ENCODE assay signal across 10 mouse cellular contexts in the genomic region with DNA sequence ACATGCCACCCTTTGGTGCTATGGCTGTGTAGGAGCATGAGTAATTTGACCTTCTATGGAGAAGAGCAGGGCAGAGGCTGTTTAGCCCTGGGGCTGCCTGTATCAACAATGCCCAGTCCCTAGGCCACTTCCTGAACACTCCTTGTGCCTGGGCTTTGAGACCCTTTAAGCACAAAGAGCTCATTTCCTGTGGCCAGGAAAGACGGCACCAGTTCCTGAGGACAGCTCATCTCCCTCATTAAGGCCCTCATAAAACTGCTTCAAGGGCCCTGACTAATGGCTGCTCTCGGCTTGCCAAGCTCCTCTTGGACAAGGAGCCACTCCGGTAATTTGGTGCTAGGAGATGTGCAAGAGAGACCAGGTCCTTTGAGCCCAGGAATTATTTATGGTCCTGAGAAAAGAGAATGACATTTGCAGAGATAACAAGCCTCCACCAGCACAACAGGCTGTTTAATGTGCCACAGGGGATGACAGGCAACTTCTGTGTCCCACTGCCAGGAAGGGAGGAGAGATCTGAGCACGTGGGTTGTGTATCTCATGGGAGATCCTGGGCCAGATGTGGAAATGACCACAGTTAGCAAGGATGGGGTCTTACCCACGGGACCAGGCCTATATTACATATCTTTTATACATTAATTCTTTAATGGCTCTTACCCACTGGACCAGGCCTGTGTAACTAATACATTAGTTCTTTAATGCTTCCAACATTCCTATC. TPM values are rescaled to one million over a fixed set of nuclear protein-coding genes. Genes with fewer than 3 reads are reported as not detected.
DNase-seq lines count a peak whose midpoint lies in the region; ATAC-seq lines count a peak whose summit lies in the region.
"Had no signal": no experiment of that assay in that cellular context is flagged by ENCODE, and none has a peak within 500 bp of the region (broad histone marks: within the 10 kb centered on the region; RNA-seq: fewer than 3 reads in every experiment).

No protein-coding gene starts in this region.

- peaks cover 16% of the 10 kb centered on the region for H3K27me3 ChIP-seq in liver, embryonic 12.5 days (replicated peaks)
- H3K27me3 ChIP-seq in hindbrain, embryonic 14.5 days (ENCODE audit: control insufficient read depth, insufficient read depth, low read length): no peaks in the 10 kb centered on the region
- H3K27me3 ChIP-seq in midbrain, embryonic 15.5 days (replicated peaks): no peaks in the 10 kb centered on the region
- H3K27me3 ChIP-seq: embryonic facial prominence, embryonic 12.5 days had no signal

- WGBS in liver, embryonic 12.5 days (ENCODE audit: insufficient replicate concordance): 19% methylated on average over 5 of the region's 5 CpGs
- WGBS in hindbrain, embryonic 14.5 days: 41% methylated on average over 5 of the region's 5 CpGs
- 38% methylated on average over 5 of the region's 5 CpGs for WGBS in midbrain, embryonic 15.5 days

- H3K36me3 ChIP-seq in liver, embryonic 12.5 days: no peaks in the 10 kb centered on the region
- no peaks in the 10 kb centered on the region for H3K36me3 ChIP-seq in hindbrain, embryonic 14.5 days (replicated peaks; ENCODE audit: control insufficient read depth, insufficient read depth)
- H3K36me3 ChIP-seq in midbrain, embryonic 15.5 days (replicated peaks): no peaks in the 10 kb centered on the region
- H3K36me3 ChIP-seq: embryonic facial prominence, embryonic 12.5 days had no signal

- H3K4me3 ChIP-seq in liver, embryonic 12.5 days: no peak overlapping the region
- no peak overlapping the region for H3K4me3 ChIP-seq in hindbrain, embryonic 14.5 days (replicated peaks; ENCODE audit: low read length)
- no peak overlapping the region for H3K4me3 ChIP-seq in midbrain, embryonic 15.5 days
- H3K4me3 ChIP-seq: embryonic facial prominence, embryonic 12.5 days had no signal

- no peak overlapping the region for H3K9ac ChIP-seq in liver, embryonic 12.5 days
- H3K9ac ChIP-seq in hindbrain, embryonic 14.5 days: no peak overlapping the region
- no peak overlapping the region for H3K9ac ChIP-seq in midbrain, embryonic 15.5 days
- H3K9ac ChIP-seq: embryonic facial prominence, embryonic 12.5 days had no signal

- H3K9me3 ChIP-seq in liver, embryonic 12.5 days (replicated peaks): no peaks in the 10 kb centered on the region
- H3K9me3 ChIP-seq in hindbrain, embryonic 14.5 days (ENCODE audit: control insufficient read depth, low read length): no peaks in the 10 kb centered on the region
- no peaks in the 10 kb centered on the region for H3K9me3 ChIP-seq in midbrain, embryonic 15.5 days
- H3K9me3 ChIP-seq: embryonic facial prominence, embryonic 12.5 days had no signal

- peaks cover 33% of the 10 kb centered on the region for H3K4me1 ChIP-seq in liver, embryonic 12.5 days
- H3K4me1 ChIP-seq in hindbrain, embryonic 14.5 days (replicated peaks; ENCODE audit: control insufficient read depth, insufficient read depth, low read length): peaks cover 31% of the 10 kb centered on the region
- H3K4me1 ChIP-seq in midbrain, embryonic 15.5 days: peaks cover 26% of the 10 kb centered on the region

- ATAC-seq in liver, embryonic 12.5 days: no peak
- ATAC-seq in hindbrain, embryonic 14.5 days (ENCODE audit: low FRiP score): no peak
- no peak for ATAC-seq in midbrain, embryonic 15.5 days (replicated peaks)
- no peak for ATAC-seq in granulocyte monocyte progenitor cell, adult 5-6 weeks (replicated peaks; ENCODE audit: poor library complexity, severe bottlenecking)

- H3K4me2 ChIP-seq in liver, embryonic 12.5 days: no peak overlapping the region
- no peak overlapping the region for H3K4me2 ChIP-seq in hindbrain, embryonic 14.5 days (replicated peaks)
- H3K4me2 ChIP-seq in midbrain, embryonic 15.5 days: no peak overlapping the region
- H3K4me2 ChIP-seq: embryonic facial prominence, embryonic 12.5 days had no signal

- peak; percentile 21 for DNase-seq in cerebellum, adult 11 months
- no peak for DNase-seq in cerebellum, adult 9-10 months
- no peak for DNase-seq in liver
- DNase-seq in hindbrain, embryonic 14.5 days (ENCODE audit: low spot score): no peak
- DNase-seq in left cerebral cortex, adult 11 months (ENCODE audit: low spot score): no peak
- DNase-seq: gastrocnemius, postnatal 25 days had no signal

- H3K27ac ChIP-seq in liver, embryonic 12.5 days: peak overlapping the region; percentile 50; the same call in 1 of the 2 replicates
- H3K27ac ChIP-seq in hindbrain, embryonic 14.5 days: peak overlapping the region; percentile 63
- H3K27ac ChIP-seq in midbrain, embryonic 15.5 days: peak overlapping the region; percentile 40

RNA-seq across cellular contexts. Expression of gene Phc2, which starts 1.8 kb away (rescaled TPM):
- 30.9 and 33.2 TPM in 2 replicates for polyA plus RNA-seq in liver, embryonic 12.5 days (2016; fragmentation: Nextera tagmentation; extraction: Ambion mirVana)
- polyA plus RNA-seq in hindbrain, embryonic 14.5 days (2014; fragmentation: Nextera tagmentation; extraction: Ambion mirVana): 46.2 and 52.8 TPM in 2 replicates
- polyA plus RNA-seq in midbrain, embryonic 15.5 days (2015; fragmentation: Nextera tagmentation; extraction: Ambion mirVana): 70.0 and 72.2 TPM in 2 replicates
- total RNA-seq in granulocyte monocyte progenitor cell, adult 5-6 weeks (2014; fragmentation: Nextera tagmentation): 33.7 and 47.2 TPM in 2 replicates
- 8.7 and 17.5 TPM in 2 replicates for total RNA-seq in granulocyte monocyte progenitor cell, adult 5-6 weeks (2017)

RNA-seq across cellular contexts. Expression of gene Tlr12, which starts 34.3 kb away (rescaled TPM):
- 1.4 and 1.5 TPM in 2 replicates for polyA plus RNA-seq in liver, embryonic 12.5 days (2016; fragmentation: Nextera tagmentation; extraction: Ambion mirVana)
- 0.78 and 0.90 TPM in 2 replicates for polyA plus RNA-seq in hindbrain, embryonic 14.5 days (2014; fragmentation: Nextera tagmentation; extraction: Ambion mirVana)
- polyA plus RNA-seq in midbrain, embryonic 15.5 days (2015; fragmentation: Nextera tagmentation; extraction: Ambion mirVana): 1.9 and 2.5 TPM in 2 replicates
- 0.82 and 2.3 TPM in 2 replicates for total RNA-seq in granulocyte monocyte progenitor cell, adult 5-6 weeks (2014; fragmentation: Nextera tagmentation)
- 0.13 TPM in 1 of 2 replicates, not detected in the other for total RNA-seq in granulocyte monocyte progenitor cell, adult 5-6 weeks (2017)
- total RNA-seq: gastrocnemius, postnatal 25 days had no signal

RNA-seq across cellular contexts. Expression of gene Zscan20, which starts 42.8 kb away (rescaled TPM):
- polyA plus RNA-seq in liver, embryonic 12.5 days (2016; fragmentation: Nextera tagmentation; extraction: Ambion mirVana): 1.7 and 1.8 TPM in 2 replicates
- polyA plus RNA-seq in hindbrain, embryonic 14.5 days (2014; fragmentation: Nextera tagmentation; extraction: Ambion mirVana): 3.4 and 4.4 TPM in 2 replicates
- 5.3 and 6.1 TPM in 2 replicates for polyA plus RNA-seq in midbrain, embryonic 15.5 days (2015; fragmentation: Nextera tagmentation; extraction: Ambion mirVana)
- total RNA-seq in granulocyte monocyte progenitor cell, adult 5-6 weeks (2014; fragmentation: Nextera tagmentation): 3.0 and 11.8 TPM in 2 replicates
- 2.2 and 3.0 TPM in 2 replicates for total RNA-seq in granulocyte monocyte progenitor cell, adult 5-6 weeks (2017)
